In genomic region chr19:5726961-5727578, GRCm38 (mm10) we compare ENCODE assay signal across 7 mouse cellular contexts. TPM values are rescaled to one million over a fixed set of nuclear protein-coding genes. Genes with fewer than 3 reads are reported as not detected.
DNase-seq lines count a peak whose midpoint lies in the region; ATAC-seq and TF ChIP-seq lines count a peak whose summit lies in the region.

No protein-coding gene starts in this region.

- H3K9me3 ChIP-seq in forebrain, embryonic 13.5 days (replicated peaks) = no peaks in the 10 kb centered on the region

- TF ChIP-seq POLR2A in liver, adult 2 months (IDR thresholded peaks at IDR 0.05; ENCODE audit: extremely low read depth, insufficient read depth, low read length) = no peak

- H3K4me1 ChIP-seq in forebrain, embryonic 13.5 days = peaks cover 68% of the 10 kb centered on the region
- H3K4me1 ChIP-seq in liver, adult 2 months (ENCODE audit: control insufficient read depth, insufficient read depth, low read length) = peaks cover 21% of the 10 kb centered on the region

- H3K27me3 ChIP-seq in forebrain, embryonic 13.5 days = no peaks in the 10 kb centered on the region
- no peaks in the 10 kb centered on the region for H3K27me3 ChIP-seq in liver, adult 2 months (ENCODE audit: control insufficient read depth, insufficient read depth, low read length)

- no peak for TF ChIP-seq CTCF in liver, adult 2 months (IDR thresholded peaks at IDR 0.05; ENCODE audit: low read depth, low read length)

- H3K4me2 ChIP-seq in forebrain, embryonic 13.5 days = peak overlapping the region; percentile 99

- peak; percentile 44 for DNase-seq in 3T3-L1 (ENCODE audit: low read depth, low spot score)
- DNase-seq in CD4-positive helper T cell, adult 2 months (ENCODE audit: low read depth, low spot score) = peak; percentile 92
- no peak for DNase-seq in liver, adult 2 months (ENCODE audit: extremely low read depth, low read depth, low spot score)
- DNase-seq in spleen, postnatal 10 days (ENCODE audit: low spot score in 2 of 2) = peak; percentile 62 to 66
- no peak for DNase-seq in testis, postnatal 14 days (ENCODE audit: low spot score)
- DNase-seq in retina, embryonic 14.5 days (ENCODE audit: low spot score) = no peak

- H3K27ac ChIP-seq in forebrain, embryonic 13.5 days = no peak overlapping the region
- H3K27ac ChIP-seq in liver, adult 2 months (replicated peaks; ENCODE audit: insufficient read depth, low read depth, low read length) = 0 out of 2 replicates have a peak overlapping the region, but pooled peaks have one; percentile 10

- peaks cover 39% of the 10 kb centered on the region for H3K36me3 ChIP-seq in forebrain, embryonic 13.5 days (ENCODE audit: poor library complexity, severe bottlenecking)
- no peaks in the 10 kb centered on the region for H3K36me3 ChIP-seq in liver, adult 2 months (ENCODE audit: control insufficient read depth, insufficient read depth, low read length)

- H3K79me2 ChIP-seq in liver, adult 2 months (ENCODE audit: control insufficient read depth, insufficient read depth, low read length) = no peaks in the 10 kb centered on the region; the same call in 1 of the 2 replicates

- 83% methylated on average over 15 of the region's 15 CpGs for WGBS in forebrain, embryonic 13.5 days
- WGBS in liver, adult 2 months = 69% methylated on average over 15 of the region's 15 CpGs

- ATAC-seq in forebrain, embryonic 13.5 days = no peak

- peak overlapping the region; percentile 100 for H3K9ac ChIP-seq in forebrain, embryonic 13.5 days
- H3K9ac ChIP-seq in liver, adult 2 months (ENCODE audit: low read depth, low read length) = 0 out of 2 replicates have a peak overlapping the region, but pooled peaks have one; percentile 2

- H3K4me3 ChIP-seq in forebrain, embryonic 13.5 days = peak overlapping the region; percentile 97
- H3K4me3 ChIP-seq in liver, adult 2 months (ENCODE audit: insufficient read depth, low read depth, low read length) = peak overlapping the region; percentile 17; the same call in 1 of the 2 replicates

RNA-seq across cellular contexts. Expression of gene Ehbp1l1, which starts 1.0 kb away (rescaled TPM):
- polyA plus RNA-seq in forebrain, embryonic 13.5 days (2015; fragmentation: Nextera tagmentation; extraction: Ambion mirVana) = 5.3 and 6.7 TPM in 2 replicates
- total RNA-seq in liver, adult 2 months (2014; rRNA removed) = 5.1 and 5.8 TPM in 2 replicates
- 5.3 and 8.3 TPM in 2 replicates for polyA plus RNA-seq in liver, adult 2 months (2012; rRNA removed)

RNA-seq across cellular contexts. Expression of gene Fam89b, which starts 2.4 kb away (rescaled TPM):
- polyA plus RNA-seq in forebrain, embryonic 13.5 days (2015; fragmentation: Nextera tagmentation; extraction: Ambion mirVana) = 199 and 204 TPM in 2 replicates
- total RNA-seq in liver, adult 2 months (2014; rRNA removed) = 6.8 and 9.9 TPM in 2 replicates
- 51.7 and 56.6 TPM in 2 replicates for polyA plus RNA-seq in liver, adult 2 months (2012; rRNA removed)

RNA-seq across cellular contexts. Expression of gene Ltbp3, which starts 13.6 kb away (rescaled TPM):
- polyA plus RNA-seq in forebrain, embryonic 13.5 days (2015; fragmentation: Nextera tagmentation; extraction: Ambion mirVana) = 8.3 and 13.1 TPM in 2 replicates
- total RNA-seq in liver, adult 2 months (2014; rRNA removed) = 1.2 and 2.1 TPM in 2 replicates
- 3.4 and 3.6 TPM in 2 replicates for polyA plus RNA-seq in liver, adult 2 months (2012; rRNA removed)

RNA-seq across cellular contexts. Expression of gene Kcnk7, which starts 22.9 kb away (rescaled TPM):
- polyA plus RNA-seq in forebrain, embryonic 13.5 days (2015; fragmentation: Nextera tagmentation; extraction: Ambion mirVana) = 0.31 and 0.32 TPM in 2 replicates
- total RNA-seq in liver, adult 2 months (2014; rRNA removed) = not detected in 2 replicates
- 0.09 TPM in 1 of 2 replicates, not detected in the other for polyA plus RNA-seq in liver, adult 2 months (2012; rRNA removed)

RNA-seq across cellular contexts. Expression of gene Pcnx3, which starts 38.4 kb away (rescaled TPM):
- 21.6 and 29.4 TPM in 2 replicates for polyA plus RNA-seq in forebrain, embryonic 13.5 days (2015; fragmentation: Nextera tagmentation; extraction: Ambion mirVana)
- 7.6 and 14.0 TPM in 2 replicates for total RNA-seq in liver, adult 2 months (2014; rRNA removed)
- 44.8 and 63.8 TPM in 2 replicates for polyA plus RNA-seq in liver, adult 2 months (2012; rRNA removed)

Comparison
In these comparisons a context has a peak if more than half of its experiments do, and no peak if none do; other contexts are left out.
1. DNase-seq: peak in 3T3-L1 (single experiment), CD4-positive helper T cell, adult 2 months (single experiment) and spleen, postnatal 10 days (2 of 2); none in liver, adult 2 months (single experiment), testis, postnatal 14 days (single experiment) and retina, embryonic 14.5 days (single experiment).